Mouse (Mus musculus): Measurements from ENCODE around the gene Gsg1l2.

Gene Gsg1l2

GRCm38 (mm10) chr11:67819604-67820003, 45.2 kb downstream of the Gsg1l2 start:
- no peak for DNase-seq (ENCODE audit: low read depth, low spot score)

GRCm38 (mm10) chr11:67820221-67820620, 45.8 kb downstream of the Gsg1l2 start:
- no peak for DNase-seq (ENCODE audit: low read depth, low spot score)

- DNase-seq (ENCODE audit: low read depth, low spot score): no peak
These were observed 47.2 kb downstream of the Gsg1l2 start for GRCm38 (mm10) chr11:67821560-67821959.

GRCm38 (mm10) chr11:67828360-67829059, 54.1 kb downstream of the Gsg1l2 start:
- no peak for DNase-seq (ENCODE audit: low read depth, low spot score)

GRCm38 (mm10) chr11:67829530-67829929, 55.1 kb downstream of the Gsg1l2 start:
- no peak for DNase-seq (ENCODE audit: low read depth, low spot score)

GRCm38 (mm10) chr11:67831820-67832219, 57.4 kb downstream of the Gsg1l2 start:
- DNase-seq (ENCODE audit: low read depth, low spot score): no peak

GRCm38 (mm10) chr11:67835408-67836078, 61.1 kb downstream of the Gsg1l2 start:
- no peak for DNase-seq (ENCODE audit: low read depth, low spot score)
